Mouse (Mus musculus) kidney, adult 11 months (tissue): Measurements from ENCODE around the gene Hpse.
A peak's percentile ranks its signal among the peaks of the same experiment; 100 is the strongest.

Experiments used
- DNase-seq: peaks from one replicate; pipeline ENCODE4 v3.0.0; 2022

Gene Hpse

DNA sequence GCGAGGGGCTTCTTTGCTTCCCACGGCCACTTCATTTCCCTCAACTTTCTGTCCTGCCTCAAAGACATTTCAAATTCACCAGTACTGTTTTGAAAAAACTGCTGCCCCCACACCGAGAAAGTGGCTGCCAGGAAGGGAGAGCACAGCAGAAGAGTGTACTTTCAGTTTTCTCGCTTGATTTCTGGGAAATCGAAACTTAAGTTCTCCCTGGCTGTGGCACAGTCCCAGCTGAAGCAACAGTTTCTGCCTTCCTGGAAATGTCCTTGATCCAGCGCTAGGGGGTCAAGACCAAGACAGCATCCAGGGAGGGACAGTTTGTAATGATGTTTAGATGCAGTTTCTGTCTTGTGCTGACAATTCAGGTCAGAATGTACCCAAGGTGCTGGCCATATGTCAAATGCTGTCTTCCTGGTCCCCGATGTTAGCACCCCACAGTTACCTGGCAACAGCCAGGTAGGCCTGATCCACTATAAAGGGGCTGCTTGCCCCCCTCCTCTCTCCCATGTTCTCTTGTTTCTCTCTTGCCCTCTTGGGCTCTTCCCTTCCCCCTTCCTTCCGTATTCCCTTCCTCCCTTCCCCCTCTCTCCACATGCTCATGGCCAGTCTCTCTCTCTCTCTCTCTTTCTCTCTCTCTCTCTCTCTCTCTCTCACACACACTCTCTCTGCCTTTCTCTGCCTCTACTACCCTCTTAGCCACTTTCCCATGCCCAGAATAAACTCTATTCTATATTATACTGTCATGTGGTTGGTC lies 82.5 kb downstream of the Hpse start:
- peak; percentile 19 for DNase-seq

DNA sequence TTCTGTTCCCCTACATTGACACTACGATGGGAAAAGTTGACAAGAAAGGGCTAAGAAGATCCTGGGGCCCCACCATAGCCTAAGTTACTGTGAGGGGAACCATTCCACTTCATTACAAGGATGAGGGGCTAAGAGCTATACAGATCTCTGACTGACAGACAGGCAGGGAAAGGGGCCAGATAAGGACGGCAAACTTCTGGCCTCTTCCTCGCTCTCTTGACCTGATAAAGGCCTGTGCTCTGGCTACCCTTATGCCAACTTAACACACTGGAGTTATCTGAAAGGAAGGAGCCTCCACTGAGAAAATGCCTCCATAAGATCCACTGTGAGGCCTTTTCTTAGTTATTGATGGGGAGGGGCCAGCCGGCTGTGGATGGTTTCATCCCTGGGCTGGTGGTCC lies 83.6 kb downstream of the Hpse start:
- no peak for DNase-seq

DNA sequence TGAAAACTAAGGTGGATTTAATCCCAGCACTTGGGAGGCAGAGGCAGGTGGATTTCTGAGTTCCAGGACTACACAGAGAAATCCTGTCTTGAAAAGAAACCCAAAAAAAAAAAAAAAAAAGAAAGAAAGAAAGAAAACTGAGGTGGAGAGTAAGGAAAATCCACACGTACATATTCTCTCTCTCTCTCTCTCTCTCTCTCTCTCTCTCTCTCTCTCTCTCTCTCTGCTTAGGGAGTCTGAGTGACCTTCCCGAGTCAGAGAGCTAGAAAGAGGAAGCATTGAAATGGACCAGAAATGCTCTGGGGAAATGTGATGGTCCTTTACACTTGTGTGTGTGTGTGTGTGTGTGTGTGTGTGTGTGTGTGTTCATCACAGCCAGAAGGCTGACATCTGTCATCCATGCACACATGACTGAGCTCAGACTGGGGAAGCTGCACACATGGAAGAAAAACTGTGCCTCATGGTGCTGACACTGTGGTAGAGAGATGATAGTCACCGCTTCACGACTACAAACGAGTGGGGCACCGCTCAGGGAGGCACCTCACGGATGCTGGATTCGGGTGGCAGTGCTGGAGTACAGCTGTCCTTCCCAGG lies 84.5 kb downstream of the Hpse start:
- no peak for DNase-seq

DNA sequence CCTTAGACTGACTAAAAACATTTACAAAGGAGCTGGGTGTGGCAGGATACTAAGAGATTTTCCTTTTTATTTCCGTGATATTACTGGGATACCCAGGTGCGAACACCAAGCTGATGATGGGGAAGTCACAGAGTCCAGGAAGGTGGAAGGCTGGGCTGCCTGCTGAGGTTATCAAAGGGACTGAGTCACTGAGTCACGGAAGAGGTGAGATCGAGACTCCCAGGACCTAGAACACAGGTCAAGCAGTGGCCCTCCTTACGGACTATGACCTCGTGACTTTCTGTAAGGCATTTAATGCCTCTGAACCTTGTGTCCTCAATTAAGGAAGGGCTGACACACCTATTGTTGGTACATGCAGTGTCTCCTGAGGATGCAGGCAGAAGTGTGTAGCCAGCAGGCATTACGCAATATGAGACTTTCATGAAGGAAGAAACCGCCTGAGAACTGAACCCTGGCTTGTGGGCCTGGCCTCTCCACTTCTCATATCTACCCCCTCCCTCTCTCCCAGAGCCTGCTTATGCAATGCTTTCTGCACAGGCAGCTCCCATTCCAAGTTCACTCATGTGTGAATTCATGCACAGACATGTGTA lies 86.9 kb downstream of the Hpse start:
- peak; percentile 81 for DNase-seq
